Mouse (Mus musculus) small intestine, adult 2 months (tissue): ENCODE data around the gene Unc13b. TPM values are rescaled to one million over a fixed set of nuclear protein-coding genes. Genes with fewer than 3 reads are reported as not detected.

ENCODE experiments used
- H3K27ac ChIP-seq: fragments of 200-500 bp; 2 replicates; pipeline ENCODE4 v1.5.1; 2012; ENCODE audit warnings: low read depth, low read length, control low read depth, inconsistent platforms; ENCODE audit not compliant: insufficient read depth
- H3K27me3 ChIP-seq: fragments of 200-500 bp; 2 replicates; pipeline ENCODE4 v1.6.1; 2012; ENCODE audit warnings: mild to moderate bottlenecking, moderate library complexity, low read length, inconsistent platforms; ENCODE audit not compliant: control insufficient read depth, insufficient read depth
- H3K36me3 ChIP-seq: fragments of 200-500 bp; 2 replicates; pipeline ENCODE4 v1.6.1; 2012; ENCODE audit warnings: mild to moderate bottlenecking, low read length, control low read depth, inconsistent platforms; ENCODE audit not compliant: control insufficient read depth, insufficient read depth
- H3K4me1 ChIP-seq: fragments of 200-500 bp; 2 replicates; pipeline ENCODE4 v1.6.1; 2012; ENCODE audit warnings: low read length, inconsistent platforms, mixed read lengths; ENCODE audit not compliant: control insufficient read depth, insufficient read depth, insufficient read length
- H3K4me3 ChIP-seq: fragments of 200-500 bp; 2 replicates; pipeline ENCODE4 v1.5.1; 2012; ENCODE audit warnings: low read depth, mild to moderate bottlenecking, control low read depth, inconsistent platforms, low read length, moderate library complexity
- CTCF ChIP-seq: fragments of 200-500 bp; IDR thresholded peaks from 2 replicates; pipeline ENCODE4 v1.5.1; 2012; ENCODE audit warnings: low read depth, mild to moderate bottlenecking, control low read depth, inconsistent platforms, low read length, moderate library complexity, mixed read lengths; ENCODE audit not compliant: insufficient replicate concordance, insufficient read length; ENCODE audit errors: extremely low read depth
- POLR2A ChIP-seq: fragments of 200-500 bp; IDR thresholded peaks from 2 replicates; pipeline ENCODE4 v1.6.1; 2012; ENCODE audit warnings: low read depth, mild to moderate bottlenecking, control low read depth, inconsistent platforms, low read length, moderate library complexity
- WGBS: fragments of 180-500 bp; shearing (Covaris S2); methylation state at CpG from one replicate; pipeline ENCODE4 v1.1.7; 2018; 5-methylcytosine and 5-hydroxymethylcytosine counted together
- polyA plus RNA-seq: library from polyadenylated mRNA; depleted of rRNA; stranded (reverse); fragments of >200 nt; gene quantifications from 2 replicates; pipeline ENCODE4 v1.2.3, GENCODE M21; 2012

Unc13b gene
- polyA plus RNA-seq, 1 experiment, result 7.0 TPM

DNA sequence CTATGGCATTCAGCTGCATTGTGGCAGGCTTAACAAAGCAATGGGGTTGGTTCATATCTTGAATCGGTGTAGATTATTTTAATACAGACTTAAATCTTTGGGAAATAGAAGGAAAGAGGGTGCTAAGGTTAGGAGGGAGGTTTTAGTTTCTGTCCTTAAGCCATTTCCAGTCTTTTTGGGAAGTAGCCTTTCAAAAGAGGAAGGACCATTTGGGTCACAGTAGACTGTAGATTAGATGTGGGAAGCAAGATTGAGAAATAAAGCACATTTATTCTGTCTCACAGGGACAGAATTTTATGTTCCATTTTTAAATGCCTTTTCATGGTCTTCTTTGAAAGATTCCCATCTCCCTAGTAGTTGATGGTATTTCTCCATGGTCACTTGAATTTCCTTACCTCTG, 159.2 kb downstream of the Unc13b start:
- Histone ChIP-seq H3K27me3 (no peaks in the 10 kb centered on the region), H3K4me3 (no peak overlapping the region), H3K27ac (no peak overlapping the region), H3K36me3 (no peaks in the 10 kb centered on the region), H3K4me1 (no peaks in the 10 kb centered on the region)
- TF ChIP-seq CTCF (no peak), POLR2A (no peak)
- WGBS, result 90% methylated on average over 1 of the region's 1 CpGs

DNA sequence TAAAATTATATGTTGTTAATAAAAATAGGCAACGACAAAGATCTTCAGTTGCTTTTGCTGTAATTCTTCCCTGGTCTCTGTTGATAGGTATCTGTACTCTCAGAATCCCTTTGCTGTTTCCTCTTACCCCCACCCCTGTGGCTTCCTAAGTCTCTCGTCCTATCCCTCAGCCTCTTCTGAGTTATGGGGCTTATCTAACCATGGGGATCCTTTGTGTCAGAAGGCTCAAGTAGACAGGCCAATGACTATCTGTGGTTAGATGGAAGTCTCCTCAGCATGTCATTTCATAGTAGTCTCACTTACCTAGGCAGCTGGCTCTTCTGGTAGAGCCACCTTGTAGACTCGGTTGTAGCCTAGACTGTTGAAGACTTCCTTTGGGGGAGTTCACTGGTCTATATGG, 173.1 kb downstream of the Unc13b start:
- no peaks in the 10 kb centered on the region for H3K27me3 ChIP-seq
- TF ChIP-seq CTCF, result no peak
- TF ChIP-seq POLR2A, result no peak
- 94% methylated on average over 3 of the region's 3 CpGs for WGBS

DNA sequence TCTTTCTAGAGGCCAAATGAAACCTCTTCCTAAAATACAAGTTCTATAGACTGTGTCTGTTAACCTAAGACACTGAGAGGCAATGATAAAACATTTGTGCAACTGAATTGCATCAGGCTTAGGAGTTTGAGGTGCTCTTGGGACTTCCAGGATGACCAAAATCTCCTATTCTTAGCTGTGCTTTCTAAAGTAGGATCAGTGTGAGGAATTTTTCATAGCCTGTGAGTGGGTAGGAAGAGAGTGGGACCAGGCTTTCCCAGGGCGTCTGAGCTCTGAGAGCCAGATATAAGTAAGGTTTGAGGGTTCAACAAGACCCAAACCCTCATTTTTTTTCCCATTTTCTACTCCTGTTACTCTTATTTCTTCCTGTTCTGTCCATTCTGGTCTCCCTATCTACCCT, 174.2 kb downstream of the Unc13b start:
- Histone ChIP-seq H3K4me1 (no peaks in the 10 kb centered on the region), H3K27me3 (no peaks in the 10 kb centered on the region), H3K27ac (no peak overlapping the region), H3K4me3 (no peak overlapping the region), H3K36me3 (no peaks in the 10 kb centered on the region; the same call in 1 of the 2 replicates)
- 83% methylated on average over 1 of the region's 1 CpGs for WGBS
- TF ChIP-seq POLR2A, result no peak

More for the DNA sequence above, 173.1 kb downstream of the Unc13b start:
- Histone ChIP-seq H3K27ac (no peak overlapping the region), H3K36me3 (no peaks in the 10 kb centered on the region; the same call in 1 of the 2 replicates), H3K4me1 (no peaks in the 10 kb centered on the region), H3K4me3 (no peak overlapping the region)

DNA sequence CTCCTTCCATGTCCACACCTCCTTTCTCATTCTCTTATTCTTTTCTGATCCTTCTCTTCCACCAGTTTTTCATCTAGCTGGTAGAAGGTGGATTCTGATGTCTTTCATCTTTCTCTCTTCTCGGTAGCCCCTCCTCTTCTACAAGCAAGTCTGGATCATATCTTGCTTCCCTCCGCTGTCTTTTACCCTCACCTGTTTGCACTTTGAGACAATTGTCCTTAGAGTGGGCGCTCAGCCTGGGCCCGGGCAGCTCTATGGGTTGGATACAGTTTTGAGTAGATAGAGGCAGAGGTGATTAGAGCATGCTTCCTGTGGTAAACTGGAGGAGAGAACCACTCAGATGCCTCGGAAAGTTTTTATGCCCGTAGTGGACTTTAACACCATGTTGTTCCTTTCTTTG, 174.7 kb downstream of the Unc13b start:
- Histone ChIP-seq H3K36me3 (no peaks in the 10 kb centered on the region; the same call in 1 of the 2 replicates), H3K27me3 (no peaks in the 10 kb centered on the region), H3K27ac (no peak overlapping the region), H3K4me3 (no peak overlapping the region), H3K4me1 (no peaks in the 10 kb centered on the region)
- TF ChIP-seq CTCF (no peak), POLR2A (no peak)
- 89% methylated on average over 6 of the region's 6 CpGs for WGBS

DNA sequence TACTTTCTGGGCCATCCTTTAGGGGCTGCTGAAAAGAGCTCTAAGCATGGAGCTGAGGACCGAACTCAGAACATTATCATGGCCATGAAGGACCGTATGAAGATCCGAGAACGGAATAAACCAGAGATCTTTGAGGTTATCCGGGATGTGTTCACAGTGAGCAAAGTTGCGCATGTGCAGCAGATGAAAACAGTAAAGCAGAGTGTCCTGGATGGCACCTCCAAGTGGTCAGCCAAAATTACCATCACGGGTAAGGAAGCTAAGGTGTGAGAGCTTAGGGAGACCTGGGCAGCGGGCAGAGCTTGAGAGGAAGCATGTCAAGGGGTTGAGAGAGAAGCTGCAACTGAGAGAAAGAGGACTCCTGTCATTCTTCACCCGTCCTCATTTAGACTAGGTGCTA, 178.1 kb downstream of the Unc13b start:
- H3K4me1 ChIP-seq, result no peaks in the 10 kb centered on the region
- H3K4me3 ChIP-seq, result no peak overlapping the region
- no peaks in the 10 kb centered on the region for H3K27me3 ChIP-seq
- 94% methylated on average over 9 of the region's 9 CpGs for WGBS
- no peaks in the 10 kb centered on the region; the same call in 1 of the 2 replicates for H3K36me3 ChIP-seq
- TF ChIP-seq POLR2A, result no peak
- TF ChIP-seq CTCF, result no peak
- H3K27ac ChIP-seq, result no peak overlapping the region

DNA sequence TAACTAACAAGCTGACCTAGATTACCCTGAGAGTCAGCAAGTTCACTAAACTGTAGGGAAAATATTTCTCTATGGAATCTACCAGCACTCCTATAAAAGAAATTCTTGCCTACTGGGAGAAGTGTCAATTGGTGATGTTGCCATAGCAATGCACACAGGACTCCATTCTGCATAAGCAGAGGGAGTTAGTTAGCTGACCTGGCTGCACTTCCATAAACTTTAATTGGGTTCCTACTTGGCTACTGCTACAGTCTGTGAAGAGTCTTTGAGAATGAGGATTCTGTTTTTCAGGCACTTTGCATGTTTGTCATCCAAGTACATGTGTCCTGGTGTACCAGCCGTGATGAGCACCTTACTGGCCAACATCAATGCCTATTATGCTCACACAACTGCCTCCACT, 182.0 kb downstream of the Unc13b start:
- WGBS, result 96% methylated on average over 1 of the region's 1 CpGs
- H3K27ac ChIP-seq, result no peak overlapping the region
- no peaks in the 10 kb centered on the region; the same call in 1 of the 2 replicates for H3K36me3 ChIP-seq
- no peaks in the 10 kb centered on the region for H3K4me1 ChIP-seq
- TF ChIP-seq CTCF (no peak), POLR2A (no peak)
- no peak overlapping the region for H3K4me3 ChIP-seq
- no peaks in the 10 kb centered on the region for H3K27me3 ChIP-seq

DNA sequence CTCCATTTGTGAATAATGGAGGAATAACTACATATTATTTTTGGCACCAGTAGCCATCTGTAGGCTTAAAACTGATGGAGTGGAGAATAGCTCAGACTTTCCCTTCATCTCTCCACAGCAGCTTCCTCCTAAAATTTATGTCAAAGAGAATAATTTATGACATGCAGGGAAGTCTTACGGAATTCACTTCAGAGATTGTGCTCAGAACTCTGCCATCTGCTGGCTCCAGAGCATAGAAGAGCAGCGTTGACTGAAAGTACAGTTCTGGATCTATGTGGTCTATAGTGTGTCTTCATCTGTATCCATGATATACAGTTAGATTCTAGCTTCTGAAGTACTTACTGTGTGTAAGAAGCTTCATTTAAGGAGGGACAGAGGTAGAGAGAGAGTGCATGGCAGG, 185.3 kb downstream of the Unc13b start:
- no peaks in the 10 kb centered on the region; the same call in 1 of the 2 replicates for H3K36me3 ChIP-seq
- WGBS, result 55% methylated on average over 2 of the region's 2 CpGs
- H3K27ac ChIP-seq, result no peak overlapping the region
- no peaks in the 10 kb centered on the region for H3K27me3 ChIP-seq
- no peak for TF ChIP-seq CTCF
- TF ChIP-seq POLR2A, result no peak
- H3K4me1 ChIP-seq, result no peaks in the 10 kb centered on the region
- H3K4me3 ChIP-seq, result no peak overlapping the region

DNA sequence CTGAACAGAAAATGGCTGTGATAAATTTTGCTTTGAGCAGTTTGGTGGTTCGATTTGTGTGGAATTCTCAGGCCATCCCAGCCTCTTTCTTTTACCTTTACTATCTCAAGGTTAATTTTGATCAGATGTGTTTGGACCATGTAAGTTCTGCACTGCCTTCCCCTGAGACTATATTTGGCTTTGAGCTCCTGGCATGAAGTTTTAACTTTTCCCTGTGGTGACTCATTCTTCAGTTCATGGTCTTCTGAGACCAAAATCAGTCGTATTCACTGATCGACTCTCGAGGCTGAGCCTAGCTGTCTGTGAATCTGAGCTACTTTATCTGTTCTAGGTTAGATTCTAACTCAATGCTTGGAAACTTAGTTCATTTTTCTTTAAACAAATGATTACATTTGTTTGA, 187.0 kb downstream of the Unc13b start:
- H3K4me1 ChIP-seq, result no peaks in the 10 kb centered on the region
- H3K27ac ChIP-seq, result no peak overlapping the region
- H3K27me3 ChIP-seq, result no peaks in the 10 kb centered on the region
- WGBS, result 92% methylated on average over 4 of the region's 4 CpGs
- H3K4me3 ChIP-seq, result no peak overlapping the region
- no peak for TF ChIP-seq POLR2A
- TF ChIP-seq CTCF, result no peak
- peaks cover 2% of the 10 kb centered on the region; the same call in 1 of the 2 replicates for H3K36me3 ChIP-seq
